Mouse (Mus musculus): Measurements from ENCODE around the gene Dydc1.

The Dydc1 gene

DNA sequence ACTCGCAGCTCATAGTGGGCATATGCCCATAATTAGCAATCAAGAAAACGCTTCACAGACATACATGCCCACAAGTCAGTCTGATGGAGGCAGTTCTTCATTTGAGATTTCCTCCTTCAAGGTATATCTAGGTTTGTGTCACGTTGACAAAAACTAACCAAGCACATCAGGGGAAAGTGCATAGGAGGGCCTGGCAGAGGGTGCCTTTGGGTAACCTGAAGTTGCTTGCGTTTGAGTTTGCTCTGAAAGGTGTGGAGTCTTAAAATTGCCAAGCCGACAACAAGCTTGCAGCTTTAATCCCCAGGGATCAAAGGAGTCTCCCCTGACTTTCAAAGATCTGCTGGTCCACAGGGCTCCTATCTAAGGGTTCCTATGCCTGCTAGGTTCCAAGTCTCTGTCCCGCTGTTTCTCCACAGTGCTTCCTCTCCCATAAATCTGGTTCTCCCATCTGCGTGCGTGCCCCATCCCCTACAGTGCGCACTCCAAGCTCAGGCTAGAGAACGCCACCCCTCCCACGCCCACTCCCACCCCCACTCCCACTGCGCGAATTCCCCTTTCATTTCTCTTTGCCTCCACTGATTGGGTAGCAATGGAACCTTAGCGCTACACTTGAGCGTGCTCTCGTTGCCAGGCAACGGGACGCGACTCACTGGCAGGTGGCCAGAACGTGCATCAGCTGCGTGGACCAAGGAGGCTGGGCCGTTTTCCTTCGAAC lies at the start of gene Dydc1:
Gene Dydc1, plus strand, starts transcription at position 683 of the 715 bp plus-strand sequence.
- Histone ChIP-seq H3K4me3 (replicated peaks; ENCODE audit: low read length) (peak within 1 kb of the TSS; percentile 61), H3K4me1 (replicated peaks; ENCODE audit: low read depth, low read length) (peaks cover 7% of the 10 kb centered on the region; the same call in 1 of the 2 replicates), H3K27me3 (ENCODE audit: insufficient read depth, low read length) (peaks cover 35% of the 10 kb centered on the region), H3K9me3 (ENCODE audit: low read length) (no peaks in the 10 kb centered on the region), H3K36me3 (ENCODE audit: insufficient read depth, low read length) (no peaks in the 10 kb centered on the region)
- TF ChIP-seq NANOG (IDR thresholded peaks at IDR 0.05; ENCODE audit: borderline replicate concordance, low read length), result no peak
- TF ChIP-seq POU5F1 (IDR thresholded peaks at IDR 0.05; ENCODE audit: borderline replicate concordance, low read length), result no peak
- no peak for TF ChIP-seq CTCF (conservative IDR thresholded peaks at IDR 0.05; ENCODE audit: low read length)

DNA sequence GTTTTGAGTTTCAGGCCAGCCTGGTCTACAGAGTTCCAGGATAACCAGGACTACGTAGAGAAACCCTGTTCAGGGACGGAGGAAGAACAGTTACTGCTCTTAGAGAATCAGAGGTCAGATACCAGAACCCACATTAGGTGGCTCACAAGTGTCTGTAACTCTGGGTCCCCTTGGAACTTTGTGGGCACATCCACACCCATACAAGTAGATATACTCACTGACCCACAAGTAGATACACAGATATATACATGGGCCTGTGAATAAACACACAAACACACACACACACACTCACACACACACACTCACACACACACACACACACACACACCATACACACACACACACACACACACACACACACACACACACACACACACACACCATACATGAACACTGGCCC lies 47.6 kb upstream of the Dydc1 start:
- H3K4me1 ChIP-seq (replicated peaks; ENCODE audit: low read depth, low read length), result no peaks in the 10 kb centered on the region
- no peaks in the 10 kb centered on the region; the same call in 1 of the 2 replicates for H3K27me3 ChIP-seq (ENCODE audit: insufficient read depth, low read length)
- H3K36me3 ChIP-seq (ENCODE audit: insufficient read depth, low read length), result no peaks in the 10 kb centered on the region
- no peak overlapping the region for H3K4me3 ChIP-seq (replicated peaks; ENCODE audit: low read length)
- no peaks in the 10 kb centered on the region for H3K9me3 ChIP-seq (ENCODE audit: low read length)
- TF ChIP-seq CTCF (conservative IDR thresholded peaks at IDR 0.05; ENCODE audit: low read length) (no peak), POU5F1 (IDR thresholded peaks at IDR 0.05; ENCODE audit: borderline replicate concordance, low read length) (no peak), NANOG (IDR thresholded peaks at IDR 0.05; ENCODE audit: borderline replicate concordance, low read length) (no peak)

DNA sequence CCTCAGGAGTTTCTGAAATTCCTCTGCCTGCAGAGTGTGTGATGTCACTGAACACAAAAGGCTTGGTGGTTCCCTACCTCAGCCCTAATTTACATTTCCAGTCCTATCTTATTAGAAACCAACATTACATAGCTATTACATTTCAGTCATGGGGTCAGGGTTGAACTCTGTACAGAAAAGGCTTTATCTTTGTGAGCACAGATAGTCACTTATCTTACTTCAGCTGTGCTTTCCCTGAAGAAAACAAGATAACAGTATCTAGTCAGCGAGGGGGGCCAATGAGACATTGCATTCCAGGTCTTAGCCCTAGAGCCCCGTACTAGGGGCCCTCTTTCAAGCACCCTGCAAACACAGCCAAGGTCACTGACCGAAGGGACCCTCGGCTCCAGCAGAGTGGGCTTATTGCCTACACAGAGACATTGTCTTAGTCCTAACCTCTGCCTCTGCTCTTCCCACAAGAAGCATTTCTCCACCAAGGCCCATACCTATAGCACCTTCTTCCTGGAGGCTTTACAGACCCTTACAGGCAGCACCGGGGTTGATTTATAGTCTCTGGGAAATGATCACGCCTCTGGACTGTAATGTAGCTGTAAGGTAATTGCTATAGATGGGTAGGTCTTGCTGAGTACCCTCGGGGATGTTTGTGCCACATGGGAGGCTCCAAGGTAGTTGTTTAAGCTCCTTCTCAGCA lies 47.0 kb upstream of the Dydc1 start:
- no peaks in the 10 kb centered on the region for H3K36me3 ChIP-seq (ENCODE audit: insufficient read depth, low read length)
- H3K4me1 ChIP-seq (replicated peaks; ENCODE audit: low read depth, low read length), result no peaks in the 10 kb centered on the region
- H3K4me3 ChIP-seq (replicated peaks; ENCODE audit: low read length), result no peak overlapping the region
- H3K27me3 ChIP-seq (ENCODE audit: insufficient read depth, low read length), result no peaks in the 10 kb centered on the region
- no peak for TF ChIP-seq NANOG (IDR thresholded peaks at IDR 0.05; ENCODE audit: borderline replicate concordance, low read length)
- no peaks in the 10 kb centered on the region for H3K9me3 ChIP-seq (ENCODE audit: low read length)

DNA sequence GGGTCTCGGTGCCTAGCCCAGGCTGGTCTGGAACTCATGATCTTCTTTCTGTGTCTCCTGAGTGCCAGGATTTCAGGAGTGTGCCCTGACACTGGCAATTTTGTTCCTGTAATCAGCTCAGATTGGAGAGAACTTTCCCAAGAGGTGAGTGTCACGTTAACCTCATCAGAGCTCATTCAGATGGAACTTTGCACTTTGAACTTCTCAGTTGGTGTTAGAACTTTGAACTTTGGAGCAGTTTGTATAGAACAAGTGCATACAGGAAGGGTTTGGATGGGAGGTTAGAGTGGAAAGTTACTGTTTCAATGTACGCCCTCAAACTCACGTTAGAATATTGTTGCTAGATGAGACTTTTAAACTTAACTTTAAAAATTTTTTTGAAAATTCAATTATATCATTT lies 43.4 kb upstream of the Dydc1 start:
- H3K4me1 ChIP-seq (replicated peaks; ENCODE audit: low read depth, low read length), result no peaks in the 10 kb centered on the region

DNA sequence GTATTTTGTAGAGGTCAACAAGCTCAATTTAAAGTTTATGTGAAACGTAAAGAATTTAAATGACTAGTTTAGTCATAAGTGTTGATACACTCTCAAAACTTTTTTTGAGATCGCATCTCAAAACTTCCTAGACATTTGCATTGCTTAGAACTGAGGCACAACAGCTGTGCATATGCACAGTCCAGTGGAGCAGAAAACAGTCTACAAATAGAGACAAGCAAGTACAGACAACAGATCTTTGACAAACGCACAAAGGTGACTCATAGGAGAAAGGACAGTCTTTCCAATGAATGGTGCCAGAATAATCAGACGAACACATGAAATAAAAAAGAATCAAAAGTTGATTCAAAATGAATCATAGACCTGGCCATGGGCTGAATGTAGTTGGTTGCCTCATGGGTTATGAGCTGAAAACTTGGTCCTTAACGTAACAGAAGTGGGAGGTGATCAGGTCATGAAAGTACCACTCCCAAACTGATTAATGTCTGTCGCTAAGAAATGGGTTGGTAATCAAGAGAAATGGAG lies 41.7 kb upstream of the Dydc1 start:
- Histone ChIP-seq H3K4me1 (replicated peaks; ENCODE audit: low read depth, low read length) (no peaks in the 10 kb centered on the region), H3K27me3 (ENCODE audit: insufficient read depth, low read length) (no peaks in the 10 kb centered on the region), H3K9me3 (ENCODE audit: low read length) (no peaks in the 10 kb centered on the region), H3K4me3 (replicated peaks; ENCODE audit: low read length) (no peak overlapping the region), H3K36me3 (ENCODE audit: insufficient read depth, low read length) (no peaks in the 10 kb centered on the region)
- TF ChIP-seq POU5F1 (IDR thresholded peaks at IDR 0.05; ENCODE audit: borderline replicate concordance, low read length) (no peak), NANOG (IDR thresholded peaks at IDR 0.05; ENCODE audit: borderline replicate concordance, low read length) (no peak), CTCF (conservative IDR thresholded peaks at IDR 0.05; ENCODE audit: low read length) (no peak)

More for the DNA sequence above, 43.4 kb upstream of the Dydc1 start:
- Histone ChIP-seq H3K9me3 (ENCODE audit: low read length) (no peaks in the 10 kb centered on the region), H3K4me3 (replicated peaks; ENCODE audit: low read length) (no peak overlapping the region), H3K36me3 (ENCODE audit: insufficient read depth, low read length) (no peaks in the 10 kb centered on the region), H3K27me3 (ENCODE audit: insufficient read depth, low read length) (no peaks in the 10 kb centered on the region)
- TF ChIP-seq POU5F1 (IDR thresholded peaks at IDR 0.05; ENCODE audit: borderline replicate concordance, low read length) (no peak), CTCF (conservative IDR thresholded peaks at IDR 0.05; ENCODE audit: low read length) (no peak), NANOG (IDR thresholded peaks at IDR 0.05; ENCODE audit: borderline replicate concordance, low read length) (no peak)

DNA sequence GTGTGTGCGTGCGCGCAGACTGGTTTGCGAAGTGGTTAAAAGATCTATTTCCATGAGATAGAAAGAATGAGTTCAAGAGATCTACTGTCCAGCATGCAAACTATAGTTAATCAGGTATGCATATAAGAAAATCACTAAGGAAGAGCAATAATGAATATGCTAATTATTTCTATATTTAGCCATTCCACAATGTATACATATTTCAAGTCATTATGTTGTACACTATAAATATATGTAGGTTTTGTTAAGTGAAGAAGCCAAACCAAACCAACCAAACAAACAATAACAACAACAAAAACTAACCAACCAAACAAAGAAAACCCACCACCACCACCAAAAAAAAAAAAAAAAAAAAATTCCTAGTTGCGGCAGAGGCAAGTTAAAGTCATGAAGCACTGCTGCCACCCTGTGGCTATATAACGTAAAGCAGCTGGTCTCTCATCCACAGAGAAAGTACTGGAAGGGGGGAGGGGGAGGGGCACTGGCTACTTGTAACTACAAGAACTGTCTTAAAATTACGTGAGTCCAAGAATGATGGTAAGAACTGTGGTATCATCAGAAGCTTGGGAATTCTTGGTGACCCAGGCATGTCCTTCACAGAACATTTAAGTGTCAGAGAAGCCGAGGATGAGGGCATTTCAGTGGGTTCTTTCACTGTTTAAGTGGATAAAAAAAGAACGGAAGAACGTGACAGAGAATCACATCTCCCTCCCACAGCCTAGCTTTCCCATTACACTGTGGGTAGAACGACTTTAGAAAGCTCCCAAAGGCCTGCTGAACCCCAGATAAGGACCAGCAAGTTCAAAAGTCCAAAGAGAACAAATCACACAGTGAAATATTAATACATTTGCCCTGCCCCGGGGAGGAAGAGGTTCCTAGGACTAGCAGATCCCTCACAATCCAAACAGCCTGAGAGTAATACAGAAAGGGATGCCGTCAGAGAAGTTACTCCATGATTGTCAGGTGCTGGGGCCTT lies 39.3 kb upstream of the Dydc1 start:
- no peaks in the 10 kb centered on the region for H3K9me3 ChIP-seq (ENCODE audit: low read length)
- no peaks in the 10 kb centered on the region for H3K4me1 ChIP-seq (replicated peaks; ENCODE audit: low read depth, low read length)
- no peaks in the 10 kb centered on the region for H3K36me3 ChIP-seq (ENCODE audit: insufficient read depth, low read length)
- H3K27me3 ChIP-seq (ENCODE audit: insufficient read depth, low read length), result 0 out of 2 replicates have a peak, but pooled peaks cover 5% of the 10 kb centered on the region
- no peak for TF ChIP-seq NANOG (IDR thresholded peaks at IDR 0.05; ENCODE audit: borderline replicate concordance, low read length)
- no peak for TF ChIP-seq POU5F1 (IDR thresholded peaks at IDR 0.05; ENCODE audit: borderline replicate concordance, low read length)
- peak; percentile 67 for TF ChIP-seq CTCF (conservative IDR thresholded peaks at IDR 0.05; ENCODE audit: low read length)
- no peak overlapping the region for H3K4me3 ChIP-seq (replicated peaks; ENCODE audit: low read length)

DNA sequence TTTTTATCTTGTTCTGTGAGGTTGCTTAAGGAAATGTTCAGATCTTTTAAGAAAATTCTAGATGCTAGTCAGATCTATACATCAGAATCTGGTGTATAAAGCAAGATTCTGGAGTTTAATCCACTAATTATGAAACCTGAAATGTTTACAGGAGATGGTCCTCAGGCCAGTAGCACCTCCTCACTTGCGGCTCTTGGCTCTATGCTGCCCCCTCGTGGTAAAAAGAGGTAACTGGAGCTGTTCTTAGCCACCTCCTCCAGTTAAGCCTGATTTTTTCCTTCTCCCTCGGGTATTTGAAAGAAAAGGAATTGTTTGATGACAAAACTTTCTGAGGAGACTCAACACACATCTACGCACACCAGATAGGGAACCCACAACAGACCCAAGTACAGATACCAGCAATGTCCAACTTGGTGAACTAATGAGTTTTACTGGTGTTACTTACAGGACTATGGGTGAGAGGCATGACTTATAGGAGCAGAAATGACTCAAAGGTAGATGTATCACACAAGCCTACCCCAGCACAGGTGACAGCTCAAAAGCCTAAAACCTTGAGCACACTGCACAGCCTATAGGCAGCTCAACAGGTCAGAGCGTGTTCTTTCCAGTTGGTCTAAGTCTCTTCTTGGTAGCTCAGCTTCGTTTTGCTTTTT lies 37.4 kb upstream of the Dydc1 start:
- H3K9me3 ChIP-seq (ENCODE audit: low read length), result no peaks in the 10 kb centered on the region
- H3K27me3 ChIP-seq (ENCODE audit: insufficient read depth, low read length), result 0 out of 2 replicates have a peak, but pooled peaks cover 5% of the 10 kb centered on the region
- no peaks in the 10 kb centered on the region for H3K36me3 ChIP-seq (ENCODE audit: insufficient read depth, low read length)
- no peaks in the 10 kb centered on the region for H3K4me1 ChIP-seq (replicated peaks; ENCODE audit: low read depth, low read length)
- no peak for TF ChIP-seq NANOG (IDR thresholded peaks at IDR 0.05; ENCODE audit: borderline replicate concordance, low read length)
- TF ChIP-seq POU5F1 (IDR thresholded peaks at IDR 0.05; ENCODE audit: borderline replicate concordance, low read length), result no peak
- peak; percentile 97 for TF ChIP-seq CTCF (conservative IDR thresholded peaks at IDR 0.05; ENCODE audit: low read length)
- no peak overlapping the region for H3K4me3 ChIP-seq (replicated peaks; ENCODE audit: low read length)
